Mouse (Mus musculus) frontal cortex, adult 2 months (tissue): ENCODE results near the gene Magi2. TPM values are rescaled to one million over a fixed set of nuclear protein-coding genes. Genes with fewer than 3 reads are reported as not detected.

Experiments used
- DNase-seq, 2 experiments: peaks; one replicate each; pipeline ENCODE4 v3.0.0; 2022; ENCODE audit warnings: low spot score in 1 of 2; ENCODE audit errors: extremely low spot score in 1 of 2
- polyA plus RNA-seq: library from polyadenylated mRNA; depleted of rRNA; stranded (reverse); fragments of >200 nt; gene quantifications from 2 replicates; pipeline ENCODE4 v1.2.3, GENCODE M21; 2012

Magi2 gene
- polyA plus RNA-seq, 1 experiment = 42.2 TPM

DNA sequence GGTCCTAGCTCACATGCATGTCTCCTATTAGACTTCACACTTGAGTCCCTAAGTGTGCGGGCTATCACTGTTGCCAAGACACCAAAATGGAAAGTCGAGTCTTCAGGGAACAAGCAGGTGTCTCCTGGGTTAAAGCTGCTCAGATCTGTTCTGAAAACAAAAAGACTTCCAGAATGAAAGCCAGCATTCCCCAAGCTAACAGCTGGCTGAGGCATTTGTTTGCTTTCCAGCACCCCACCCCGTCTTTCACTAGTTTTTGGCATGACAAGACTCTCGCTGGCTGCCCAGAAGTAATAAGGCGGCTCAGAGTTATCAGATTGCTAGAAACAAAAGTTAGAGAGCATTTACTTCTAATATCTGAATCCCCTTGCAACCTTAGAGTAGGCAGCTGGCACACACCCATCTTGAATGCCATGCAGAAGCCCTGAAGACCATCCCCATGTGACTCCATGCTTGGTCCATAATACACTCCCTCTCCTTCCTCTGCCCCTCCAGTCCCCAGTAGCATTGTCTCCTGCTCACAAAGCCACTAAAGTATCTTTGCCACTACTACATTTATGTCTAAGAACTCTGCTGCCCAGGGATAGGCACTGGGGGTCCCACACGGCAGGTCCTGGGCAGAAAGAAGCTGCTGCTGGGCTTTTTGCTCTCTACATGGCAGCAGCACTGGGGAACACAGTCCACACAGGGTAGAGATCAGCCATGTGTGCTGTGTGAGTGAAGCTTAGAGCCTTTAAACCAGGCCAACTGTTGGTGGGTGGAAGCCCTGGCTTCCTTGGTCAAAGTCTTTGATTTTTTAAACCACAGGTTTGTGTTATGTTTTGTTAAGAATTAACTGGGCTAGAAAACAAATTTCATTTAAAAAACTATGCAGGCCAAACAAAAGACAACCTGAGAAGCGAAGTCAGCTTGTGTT is 1394.0 kb downstream of the Magi2 start:
- DNase-seq = no peak

DNA sequence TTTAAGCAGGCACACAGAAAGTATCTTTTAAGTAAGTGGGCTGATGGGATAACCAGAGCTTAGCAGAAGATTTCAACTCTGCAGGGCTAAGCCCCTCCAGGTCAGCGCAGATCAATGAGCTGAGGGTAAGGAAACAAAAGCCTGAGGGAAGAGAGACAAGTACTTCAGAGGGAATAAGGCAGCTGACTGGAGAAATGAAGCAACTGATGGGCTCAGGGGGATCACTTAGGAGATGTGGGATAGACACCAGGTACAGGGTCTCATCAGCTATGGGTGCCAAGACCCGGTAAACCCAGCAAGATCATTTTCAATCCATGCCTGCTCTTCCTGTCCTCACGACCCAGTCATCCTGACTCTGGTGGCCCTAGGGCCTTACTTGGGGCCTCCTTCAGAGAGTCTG is 1395.6 kb downstream of the Magi2 start:
- DNase-seq = no peak

DNA sequence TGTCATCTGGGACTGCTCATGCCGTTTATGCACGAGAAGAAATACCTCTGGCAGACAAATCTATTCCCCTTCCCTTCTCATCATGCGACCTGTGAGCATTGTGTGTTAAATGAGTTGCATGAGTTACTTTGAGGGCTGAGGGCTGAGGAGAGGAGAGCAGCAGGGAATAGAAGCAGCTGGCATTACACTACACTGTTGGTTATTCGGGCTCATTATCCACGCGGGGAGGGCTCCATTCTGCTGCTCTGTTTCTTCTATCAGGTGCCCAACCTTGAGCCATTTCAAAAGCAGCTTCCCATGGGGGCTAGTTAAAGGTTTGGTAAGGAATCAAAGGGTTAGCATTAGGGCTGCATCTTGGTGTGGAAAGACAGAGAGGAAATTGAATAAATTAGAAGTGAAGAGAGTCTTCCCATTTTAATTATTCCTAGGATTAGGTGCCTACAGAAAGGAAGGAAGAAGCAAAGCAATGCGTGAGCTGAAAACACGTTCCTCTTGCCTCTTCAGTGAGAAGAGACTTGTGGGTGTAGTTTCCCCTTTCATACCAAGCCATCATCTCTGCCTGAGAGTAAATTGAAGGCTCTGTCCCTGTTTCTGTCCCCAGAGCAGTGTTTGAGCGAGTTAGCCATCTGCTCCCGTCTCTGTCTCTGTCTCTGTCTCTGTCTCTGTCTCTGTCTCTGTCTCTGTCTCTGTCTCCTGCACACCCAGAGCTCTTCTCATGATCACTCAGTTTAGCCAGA is 1396.2 kb downstream of the Magi2 start:
- no peak for DNase-seq

DNA sequence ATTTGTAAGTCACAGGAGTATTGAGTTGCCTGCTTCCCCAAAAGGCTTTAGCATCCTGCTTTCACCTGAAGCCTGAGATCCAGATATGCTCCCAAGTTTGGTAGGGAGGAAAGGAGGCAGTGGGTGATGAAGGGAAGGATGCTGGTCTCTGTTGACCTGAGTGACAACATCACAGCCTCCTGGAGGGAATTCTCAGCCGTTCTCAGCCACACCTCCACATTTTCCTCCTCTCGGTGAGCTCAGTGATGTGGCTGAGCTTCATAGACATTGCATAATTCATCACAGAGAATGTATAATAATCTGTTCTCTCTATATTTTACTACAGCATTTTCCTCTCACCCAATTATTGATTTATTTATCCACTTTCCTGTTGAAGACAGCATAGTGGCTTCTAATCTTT is 1398.3 kb downstream of the Magi2 start:
- no peak for DNase-seq

DNA sequence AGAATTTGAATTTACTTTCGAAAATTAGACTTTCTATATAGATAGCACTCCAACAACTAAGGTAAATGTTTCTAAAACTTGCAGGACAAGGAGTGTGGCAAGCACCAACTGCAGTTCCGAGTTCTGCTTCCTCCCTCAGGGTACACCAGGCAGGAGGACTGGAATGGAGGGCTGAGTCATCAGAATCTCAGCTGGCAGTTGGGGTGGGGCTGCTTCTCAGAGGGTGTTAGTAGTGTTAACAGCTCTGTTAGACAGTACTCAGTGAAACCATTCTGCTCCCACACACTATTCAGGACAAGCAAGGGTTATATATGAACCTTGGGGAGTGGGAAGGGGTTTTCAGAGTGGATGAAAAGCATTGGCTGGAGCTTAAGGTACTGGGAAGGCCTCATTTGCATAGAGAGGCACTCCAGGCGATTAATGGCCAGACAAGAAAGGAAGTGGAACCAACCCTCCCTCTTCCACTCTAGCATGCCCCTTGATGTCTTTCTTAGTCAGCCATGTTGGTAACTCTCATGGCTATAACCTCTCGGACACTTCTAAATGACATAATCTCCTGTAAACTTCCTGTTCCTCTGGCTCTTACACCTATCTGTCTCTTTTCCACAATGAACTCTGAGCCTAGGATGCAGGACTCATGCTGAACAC is 1402.2 kb downstream of the Magi2 start:
- DNase-seq = peak in 1 of 2 experiments; percentile 75

DNA sequence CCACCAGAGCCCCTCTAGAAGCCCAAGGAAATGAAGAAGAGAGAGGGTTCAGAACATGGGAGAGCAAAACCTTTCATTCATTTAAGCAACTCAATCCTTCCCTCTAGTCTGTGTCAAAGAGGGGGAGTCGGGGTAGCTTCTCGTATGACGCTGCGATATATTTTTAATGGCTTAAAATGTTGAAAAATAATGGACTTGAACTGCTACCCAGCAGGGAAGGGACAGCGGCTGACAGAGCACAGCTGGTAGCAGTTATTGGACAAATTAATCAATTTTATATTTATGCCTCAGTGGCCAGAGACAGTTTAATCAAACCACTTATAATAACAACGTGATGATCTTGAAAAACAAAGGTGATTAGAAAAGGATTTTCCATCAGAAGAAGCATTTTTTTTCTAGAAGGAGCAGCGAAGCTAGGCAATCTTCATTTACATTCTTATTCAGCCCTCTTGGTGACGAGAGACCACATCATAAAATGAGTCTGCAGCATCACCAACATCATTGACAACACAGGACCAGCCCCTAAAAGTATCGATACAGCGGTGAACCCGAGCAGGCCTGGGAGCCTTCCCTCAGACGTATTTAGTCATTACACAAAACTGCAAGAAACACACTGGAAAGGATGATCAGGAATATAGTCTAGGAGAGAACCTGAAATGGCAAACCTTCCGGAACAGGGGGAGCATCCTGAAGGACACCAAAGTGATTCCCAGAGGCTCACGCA is 1407.4 kb downstream of the Magi2 start:
- no peak for DNase-seq

DNA sequence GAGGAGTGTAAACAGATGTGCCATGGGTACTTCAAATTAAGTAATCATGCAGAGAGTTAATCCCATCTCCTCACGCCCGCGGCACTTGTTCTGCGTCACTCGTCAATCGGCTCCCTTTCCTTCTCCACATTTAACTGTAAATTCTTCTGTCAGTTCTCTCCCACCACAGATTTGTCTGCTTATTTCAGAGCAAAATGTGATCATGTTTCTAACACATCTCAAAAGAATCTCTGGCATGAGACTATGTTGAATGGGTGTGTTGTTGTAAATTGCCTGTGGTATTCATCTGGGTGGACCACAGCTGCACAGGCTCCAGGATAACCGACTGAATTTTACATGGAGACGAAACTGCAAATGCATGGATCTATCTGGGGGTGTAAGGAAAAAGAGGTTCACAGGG is 1408.0 kb downstream of the Magi2 start:
- DNase-seq = no peak

DNA sequence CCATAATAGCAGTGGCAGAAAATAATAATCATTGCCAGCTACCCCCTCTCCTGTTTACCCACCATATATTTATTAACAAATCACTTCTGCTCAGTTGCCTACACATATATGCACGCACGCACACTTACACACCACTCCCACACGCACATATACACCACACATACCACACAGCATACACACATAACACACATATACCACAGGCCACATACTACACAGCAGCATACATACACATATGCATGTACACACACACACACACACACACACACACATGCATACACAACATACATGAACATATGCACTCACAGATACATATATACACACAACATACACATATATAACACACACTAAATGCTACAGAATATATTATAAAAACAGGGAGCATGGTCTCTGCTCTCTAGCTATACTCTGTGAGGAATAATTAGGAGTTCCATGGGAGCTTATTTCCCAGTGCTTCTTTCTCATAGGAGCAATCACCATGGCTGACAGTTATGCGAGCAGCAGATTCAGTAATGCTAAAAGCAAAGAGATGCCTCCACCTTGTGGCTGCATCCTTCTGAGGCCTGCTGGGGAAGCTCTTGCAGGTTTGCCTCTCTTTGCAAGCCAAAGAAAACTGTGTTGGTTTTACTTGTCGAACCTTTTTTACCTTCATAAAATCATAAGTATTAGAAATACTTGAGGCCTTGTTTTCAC is 1410.6 kb downstream of the Magi2 start:
- DNase-seq = no peak

DNA sequence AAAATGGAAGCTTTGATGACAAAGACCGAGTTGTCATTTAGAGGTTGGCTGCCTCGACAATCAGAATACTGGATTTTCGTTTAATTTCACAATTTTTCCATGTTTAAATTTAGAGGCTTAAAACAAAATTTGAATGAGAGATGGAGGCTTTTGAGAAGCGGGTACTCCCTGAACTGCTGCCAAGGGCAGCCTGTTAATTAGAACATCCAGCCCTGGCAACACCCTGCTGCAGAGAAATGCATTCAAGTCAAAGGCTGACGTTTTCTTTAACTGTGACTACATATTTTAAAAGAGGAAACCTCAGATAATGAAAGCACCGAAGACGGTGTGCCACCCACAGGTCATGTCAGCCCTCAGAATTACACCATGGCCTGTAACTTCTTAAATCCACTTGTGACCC is 1415.4 kb downstream of the Magi2 start:
- DNase-seq = no peak

DNA sequence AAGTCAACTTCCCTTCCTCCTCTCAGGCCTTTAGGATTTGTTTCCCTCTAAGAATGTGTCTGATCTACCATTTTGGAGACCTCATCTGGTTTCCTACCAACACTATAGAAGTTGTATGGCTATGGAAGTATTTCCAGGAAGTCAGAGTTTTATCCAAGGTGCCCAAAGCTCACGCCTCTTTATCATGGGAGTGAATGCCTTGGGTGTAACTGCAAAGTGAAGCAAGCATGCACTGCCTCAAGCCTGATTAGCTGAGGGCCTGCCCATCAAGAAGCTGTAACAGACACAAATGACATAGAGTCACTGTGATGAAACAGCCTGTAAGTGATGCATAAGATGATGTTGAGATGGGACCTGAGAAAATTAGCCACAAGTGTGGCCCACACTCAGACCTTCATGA is 1416.9 kb downstream of the Magi2 start:
- DNase-seq = no peak

DNA sequence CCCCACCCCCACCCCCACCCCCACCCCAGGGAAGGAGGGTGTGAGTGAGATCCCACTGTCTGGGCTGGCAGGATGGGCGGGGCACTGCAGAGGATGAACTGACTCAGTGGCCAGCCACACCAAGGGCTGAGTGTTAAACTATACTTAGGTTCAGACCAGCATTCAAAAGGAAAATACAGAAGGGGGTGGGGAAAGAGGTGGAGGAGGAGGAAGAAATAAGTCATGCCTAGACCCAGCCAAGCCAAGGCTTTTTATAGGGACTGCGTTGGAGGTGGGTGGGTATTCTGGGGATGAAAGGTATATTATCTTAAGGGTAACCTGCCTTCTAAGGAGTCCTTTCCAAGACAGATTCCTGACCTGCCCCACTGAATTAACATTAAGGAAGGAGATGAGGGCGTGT is 1420.1 kb downstream of the Magi2 start:
- DNase-seq = no peak

DNA sequence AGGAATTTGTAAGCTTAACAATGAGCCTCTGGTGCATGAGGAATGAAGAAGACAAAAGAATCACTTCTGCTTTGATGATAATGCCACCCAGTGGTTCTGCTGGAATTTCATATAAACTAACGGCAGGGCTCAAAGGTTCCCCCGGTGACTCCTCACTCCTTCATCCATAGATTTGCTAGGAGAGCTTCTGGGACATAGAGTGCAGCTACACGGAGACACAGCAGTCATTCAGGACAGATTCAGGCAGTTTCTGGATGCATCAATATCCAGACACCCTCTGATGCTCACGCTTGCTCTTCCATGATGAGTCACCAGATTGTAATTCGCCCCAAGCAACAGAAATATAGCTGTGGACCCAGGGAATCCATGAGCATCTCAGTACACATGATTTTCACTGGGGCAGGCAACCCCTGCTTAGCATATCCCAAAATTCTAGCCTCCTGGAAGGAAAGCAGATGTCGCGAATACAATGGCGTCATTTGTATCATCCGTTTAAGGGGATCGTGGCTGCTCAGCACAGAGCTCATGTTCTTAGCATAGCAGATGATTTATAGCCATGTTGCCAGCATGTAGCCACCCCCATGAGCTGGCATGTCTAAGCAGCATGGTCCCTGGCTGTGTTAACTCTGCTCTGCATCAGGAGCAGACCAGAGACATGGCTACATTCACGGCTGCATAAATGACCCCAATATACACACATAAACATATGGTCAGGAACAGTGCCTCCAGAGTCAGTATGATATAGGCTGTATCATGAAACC is 1426.8 kb downstream of the Magi2 start:
- no peak for DNase-seq

DNA sequence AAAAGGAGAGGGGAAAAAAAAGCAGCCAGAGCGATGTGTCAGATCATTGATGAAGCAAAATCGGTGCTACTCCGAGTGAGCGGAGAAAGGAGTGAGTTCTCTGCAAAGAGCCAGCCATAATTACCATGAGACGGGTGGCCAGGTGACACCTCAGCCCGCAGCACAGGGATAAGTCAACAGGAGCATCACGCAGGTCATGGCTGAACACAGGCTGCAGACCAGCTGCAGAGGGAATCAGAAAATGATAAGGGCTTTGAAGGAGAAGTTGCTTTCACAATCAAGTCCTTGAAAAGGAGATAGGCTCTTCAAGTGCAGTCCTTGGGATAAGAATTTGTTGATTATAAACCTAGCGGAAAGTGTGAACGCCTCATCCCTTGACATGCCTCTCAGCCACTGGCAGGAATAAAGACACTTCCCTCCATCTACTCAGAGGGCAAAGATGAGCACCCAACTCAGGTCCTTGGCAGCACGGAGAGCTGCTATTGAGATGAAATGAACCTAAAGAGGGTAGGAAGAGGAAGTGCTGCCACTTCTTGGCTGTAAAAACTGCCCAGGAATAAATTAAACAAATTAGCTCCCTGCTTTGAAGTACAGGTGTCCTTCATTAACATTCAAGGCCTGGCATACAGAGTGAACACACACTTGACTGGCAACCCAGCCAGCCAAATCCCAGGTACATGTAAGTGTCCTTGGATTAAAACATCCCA is 1428.1 kb downstream of the Magi2 start:
- DNase-seq = no peak

DNA sequence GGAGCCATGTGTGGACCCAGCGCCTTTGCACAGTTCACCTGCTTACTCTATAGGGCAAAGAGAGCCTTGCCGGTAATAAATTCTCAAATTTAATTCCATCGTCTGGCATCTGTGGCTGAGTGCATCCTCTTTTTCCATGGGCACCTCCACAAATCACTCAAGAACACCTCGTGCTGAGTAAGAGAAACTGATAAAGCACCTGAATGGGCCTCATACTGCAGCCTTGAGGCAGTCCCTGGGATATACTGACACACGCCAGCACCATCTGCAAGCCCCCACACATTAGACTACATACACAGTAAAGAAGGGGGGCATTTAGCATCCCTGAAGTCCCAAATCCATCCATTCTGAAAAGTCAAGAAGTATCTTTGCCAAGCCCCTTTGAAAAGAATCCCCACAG is 1430.2 kb downstream of the Magi2 start:
- no peak for DNase-seq

DNA sequence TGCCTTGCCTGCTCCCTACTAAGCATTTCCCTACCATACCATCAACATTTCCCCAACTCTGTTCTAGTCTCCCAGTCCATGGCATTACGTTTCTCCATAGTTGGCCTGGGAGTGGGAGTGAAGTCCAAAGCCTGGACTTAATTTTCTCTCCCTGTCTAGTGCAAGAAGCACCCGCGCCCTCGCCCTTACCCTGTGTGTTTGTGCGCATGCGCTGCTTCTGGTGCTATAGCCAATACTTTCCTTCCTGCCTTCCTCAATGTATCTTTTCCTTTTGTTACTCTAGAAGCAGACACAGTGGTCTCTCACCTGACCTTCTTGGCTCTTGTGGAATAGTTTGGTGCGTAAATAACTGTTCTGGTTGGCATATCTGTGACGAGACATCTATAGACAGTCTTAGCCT is 1440.8 kb downstream of the Magi2 start:
- no peak for DNase-seq

DNA sequence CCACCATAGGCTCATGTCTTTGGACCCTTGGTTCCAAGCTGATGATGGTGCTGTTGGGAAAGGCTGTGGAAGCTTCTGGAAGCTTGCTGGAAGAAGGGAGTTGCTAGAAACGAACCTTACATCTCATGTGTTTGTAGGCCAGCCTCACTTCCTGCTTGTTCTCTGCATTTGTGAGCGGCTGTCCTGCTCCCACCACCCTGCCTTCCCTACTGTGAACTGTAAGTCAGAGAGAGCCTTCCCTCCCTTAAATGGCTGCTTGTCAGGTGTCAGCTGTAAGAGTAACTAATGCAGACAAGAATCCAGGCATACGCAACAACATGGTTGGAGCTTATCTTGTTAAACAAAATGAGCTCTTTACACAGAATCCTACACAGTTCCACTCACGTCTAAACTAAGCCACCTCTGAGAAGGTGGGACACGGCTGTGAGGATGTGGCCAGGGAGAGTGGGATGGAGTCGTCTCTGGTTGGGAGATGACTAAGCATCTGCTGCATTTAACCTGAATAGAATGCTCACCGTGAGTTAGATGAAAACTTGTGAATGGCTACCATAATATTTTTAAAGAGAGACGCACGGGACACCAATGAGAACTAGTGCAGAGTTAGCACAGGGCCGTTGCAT is 1442.0 kb downstream of the Magi2 start:
- DNase-seq = no peak

DNA sequence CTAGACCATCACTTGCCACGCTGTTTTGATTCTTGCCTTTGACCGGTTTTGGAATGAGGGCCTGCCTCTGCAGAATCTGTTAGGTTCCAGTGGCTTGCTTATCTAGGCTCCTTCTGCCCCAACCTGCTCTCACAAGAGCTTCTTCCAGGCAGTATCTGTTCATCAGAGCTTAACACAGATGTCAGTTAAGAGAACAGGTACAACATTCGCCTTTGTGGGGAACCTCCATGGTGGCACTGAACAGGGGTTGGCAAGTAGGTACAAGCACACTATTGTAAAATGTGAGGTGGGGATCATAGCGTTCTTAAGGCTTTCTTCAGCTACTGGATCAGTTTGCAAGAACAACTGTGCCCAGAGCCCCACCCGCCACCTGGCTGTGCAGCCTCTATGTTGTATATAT is 1442.6 kb downstream of the Magi2 start:
- DNase-seq = no peak

DNA sequence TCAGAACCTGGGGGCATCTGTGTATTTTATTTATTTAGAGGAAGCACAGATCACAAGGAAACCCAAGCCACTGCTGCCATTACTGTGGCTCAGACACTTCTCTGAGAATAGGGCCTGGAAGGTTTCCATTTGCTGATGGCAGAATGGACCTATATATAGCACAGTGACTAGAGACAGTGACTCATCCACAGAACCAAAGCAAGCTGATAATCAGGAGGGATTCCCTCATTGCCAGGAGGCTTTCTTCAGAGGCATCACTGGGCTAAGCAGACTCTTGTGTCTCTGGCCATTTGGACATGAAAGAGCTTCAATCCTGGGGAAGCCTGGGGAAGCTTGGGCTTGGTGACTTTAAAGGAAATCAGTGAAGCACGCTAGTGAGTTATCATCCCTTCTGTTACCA is 1445.0 kb downstream of the Magi2 start:
- peak; percentile 50 to 79 for DNase-seq
